Mouse (Mus musculus): Measurements from ENCODE around the gene Nudc.

DNA sequence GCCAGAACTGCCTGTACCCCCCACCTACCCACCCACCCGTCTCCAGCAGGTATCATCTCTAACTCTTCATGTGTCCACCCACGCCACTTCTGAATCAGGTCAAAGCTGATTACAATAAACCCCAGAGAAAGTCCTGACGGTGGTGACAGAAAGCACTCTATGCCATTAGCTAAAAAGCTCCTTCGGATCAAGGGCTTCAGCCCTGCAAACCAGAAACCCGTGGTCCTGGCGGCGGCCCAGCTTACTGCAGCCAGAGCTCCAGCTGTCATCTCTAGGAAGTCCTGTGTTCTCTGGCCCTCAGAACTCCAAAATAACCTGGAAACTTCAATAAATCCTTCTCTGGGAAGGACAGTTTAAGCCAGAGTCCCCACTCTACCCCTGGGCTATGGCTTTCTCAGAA, 50.1 kb downstream of the Nudc start:
- no peak for TF ChIP-seq POLR2A (IDR thresholded peaks at IDR 0.05; ENCODE audit: low read depth, low read length)
- TF ChIP-seq CTCF (IDR thresholded peaks at IDR 0.05; ENCODE audit: borderline replicate concordance, insufficient read depth, low read length), result no peak
